Mouse (Mus musculus) intestine, postnatal 0 days (tissue): ENCODE data around the gene Aven. TPM values are rescaled to one million over a fixed set of nuclear protein-coding genes. Genes with fewer than 3 reads are reported as not detected.

Experiments
- ATAC-seq: fragments of 200-750 bp; cut with Nextera tagmentation; 2 replicates; pipeline ENCODE4 v1.8.0; 2017; ENCODE audit warnings: mild to moderate bottlenecking, moderate TSS enrichment, moderate library complexity
- H3K27ac ChIP-seq: fragments of 300-500 bp; sonication (generic); 2 replicates; pipeline ENCODE4 v1.5.1; 2014; ENCODE audit warnings: mild to moderate bottlenecking, low read depth, low read length, moderate library complexity
- H3K27me3 ChIP-seq: fragments of 300-500 bp; sonication (generic); replicated peaks from 2 replicates; pipeline ENCODE4 v1.6.1; 2014; ENCODE audit warnings: low read length, mixed read lengths; ENCODE audit not compliant: control insufficient read depth, insufficient read depth
- H3K36me3 ChIP-seq: fragments of 300-500 bp; sonication (generic); 2 replicates; pipeline ENCODE4 v1.6.1; 2014; ENCODE audit warnings: mild to moderate bottlenecking, moderate library complexity; ENCODE audit not compliant: control insufficient read depth, insufficient read depth
- H3K4me1 ChIP-seq: fragments of 300-500 bp; sonication (generic); replicated peaks from 2 replicates; pipeline ENCODE4 v1.6.1; 2014; ENCODE audit warnings: antibody characterized with exemption, low read length, mixed read lengths; ENCODE audit not compliant: control insufficient read depth, insufficient read depth
- H3K4me2 ChIP-seq: fragments of 300-500 bp; sonication (generic); replicated peaks from 2 replicates; pipeline ENCODE4 v1.6.1; 2014; ENCODE audit warnings: low read depth, mild to moderate bottlenecking, moderate library complexity
- H3K4me3 ChIP-seq: fragments of 300-500 bp; sonication (generic); 2 replicates; pipeline ENCODE4 v1.5.1; 2014; ENCODE audit warnings: low read depth, low read length
- H3K9ac ChIP-seq: fragments of 300-500 bp; sonication (generic); 2 replicates; pipeline ENCODE4 v1.6.1; 2014; ENCODE audit warnings: mild to moderate bottlenecking, low read depth, low read length
- H3K9me3 ChIP-seq: fragments of 300-500 bp; sonication (generic); 2 replicates; pipeline ENCODE4 v1.6.1; 2016; ENCODE audit warnings: mixed run types; ENCODE audit not compliant: control insufficient read depth
- CTCF ChIP-seq: sonication (generic); IDR thresholded peaks from 2 replicates; pipeline ENCODE4 v1.5.1; 2016; ENCODE audit warnings: low read depth, mild to moderate bottlenecking, control low read depth, antibody characterized with exemption, moderate library complexity
- WGBS: fragments of 180-500 bp; shearing (Covaris S2); extraction: QIAGEN DNeasy Blood & Tissue Kit; methylation state at CpG from one replicate; pipeline ENCODE4 v1.1.7; 2014; 5-methylcytosine and 5-hydroxymethylcytosine counted together
- polyA plus RNA-seq: library from polyadenylated mRNA; unstranded; fragments of >200 nt; fragmentation: Nextera tagmentation; extraction: Ambion mirVana; gene quantifications from 2 replicates; pipeline ENCODE4 v1.2.1, GENCODE M21; 2015

Aven gene
- polyA plus RNA-seq, 1 experiment from 2014 or later: 5.9 TPM

GRCm38 (mm10) chr2:112454125-112454861 lies 38.5 kb upstream of the Aven start:
- peak overlapping the region; percentile 74 for H3K27ac ChIP-seq
- 26% methylated on average over 17 of the region's 17 CpGs for WGBS
- peak overlapping the region; percentile 74 for H3K4me2 ChIP-seq
- H3K36me3 ChIP-seq: no peaks in the 10 kb centered on the region
- no peaks in the 10 kb centered on the region for H3K27me3 ChIP-seq
- peak; percentile 62 for ATAC-seq
- H3K4me3 ChIP-seq: peak overlapping the region; percentile 97
- no peak for TF ChIP-seq CTCF
- peaks cover 10% of the 10 kb centered on the region; the same call in 1 of the 2 replicates for H3K4me1 ChIP-seq
- no peaks in the 10 kb centered on the region for H3K9me3 ChIP-seq
- H3K9ac ChIP-seq: peak overlapping the region; percentile 86

DNA sequence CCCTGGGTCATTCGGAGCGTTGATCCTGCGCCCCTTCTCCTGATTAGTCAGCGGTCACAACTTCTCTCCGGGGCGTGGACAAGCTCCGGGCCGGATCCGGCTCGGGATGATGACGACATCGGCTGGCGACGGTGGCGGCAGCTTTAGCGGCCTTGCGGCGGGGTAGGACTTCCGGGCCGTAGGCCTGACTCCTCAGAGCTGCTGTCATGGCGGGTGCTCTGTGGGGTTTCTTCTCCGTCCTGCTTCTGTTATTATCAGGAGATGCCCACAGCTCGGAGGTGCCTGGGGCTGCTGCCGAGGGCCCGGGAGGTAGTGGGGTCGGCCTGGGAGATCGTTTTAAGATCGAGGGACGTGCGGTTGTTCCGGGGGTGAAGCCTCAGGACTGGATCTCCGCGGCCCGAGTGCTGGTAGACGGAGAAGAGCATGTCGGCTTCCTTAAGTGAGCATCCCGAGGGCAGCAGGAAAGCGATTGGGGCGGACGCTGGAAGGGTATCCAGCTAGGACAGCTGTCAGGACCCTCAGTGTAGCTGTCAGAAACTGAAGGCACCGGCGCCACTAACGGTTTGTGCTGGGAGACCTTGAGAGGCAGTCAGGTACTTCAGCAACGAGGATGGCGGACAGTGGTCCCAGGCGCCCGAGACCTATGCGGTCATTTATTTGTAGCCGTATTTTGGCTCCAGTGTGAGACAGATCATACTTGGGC lies 37.8 kb upstream of the Aven start, which contains the start of gene Emc7:
Emc7 (plus strand) TSS at position 136 of the 703 bp plus-strand sequence.
- Histone ChIP-seq H3K27ac (peak within 1 kb of the TSS; percentile 74), H3K4me3 (peak within 1 kb of the TSS; percentile 97), H3K27me3 (no peaks in the 10 kb centered on the region), H3K36me3 (0 out of 2 replicates have a peak, but pooled peaks cover 3% of the 10 kb centered on the region), H3K4me2 (peak within 1 kb of the TSS; percentile 74), H3K9ac (peak within 1 kb of the TSS; percentile 86), H3K9me3 (no peaks in the 10 kb centered on the region), H3K4me1 (peaks cover 10% of the 10 kb centered on the region; the same call in 1 of the 2 replicates)
- peak; percentile 99 for ATAC-seq
- TF ChIP-seq CTCF: no peak
- WGBS: under 1% methylated on average over 49 of the region's 49 CpGs

- no peak for ATAC-seq
- no peak overlapping the region for H3K27ac ChIP-seq
- H3K4me2 ChIP-seq: no peak overlapping the region
- WGBS: 94% methylated on average over 3 of the region's 3 CpGs
- H3K27me3 ChIP-seq: no peaks in the 10 kb centered on the region
- TF ChIP-seq CTCF: peak; percentile 35; the same call in 1 of the 2 replicates
- H3K9ac ChIP-seq: no peak overlapping the region
- peaks cover 9% of the 10 kb centered on the region; the same call in 1 of the 2 replicates for H3K4me1 ChIP-seq
- H3K9me3 ChIP-seq: no peaks in the 10 kb centered on the region
- H3K36me3 ChIP-seq: peaks cover 28% of the 10 kb centered on the region
- H3K4me3 ChIP-seq: no peak overlapping the region
Measured at GRCm38 (mm10) chr2:112460557-112460956, 32.2 kb upstream of the Aven start.

DNA sequence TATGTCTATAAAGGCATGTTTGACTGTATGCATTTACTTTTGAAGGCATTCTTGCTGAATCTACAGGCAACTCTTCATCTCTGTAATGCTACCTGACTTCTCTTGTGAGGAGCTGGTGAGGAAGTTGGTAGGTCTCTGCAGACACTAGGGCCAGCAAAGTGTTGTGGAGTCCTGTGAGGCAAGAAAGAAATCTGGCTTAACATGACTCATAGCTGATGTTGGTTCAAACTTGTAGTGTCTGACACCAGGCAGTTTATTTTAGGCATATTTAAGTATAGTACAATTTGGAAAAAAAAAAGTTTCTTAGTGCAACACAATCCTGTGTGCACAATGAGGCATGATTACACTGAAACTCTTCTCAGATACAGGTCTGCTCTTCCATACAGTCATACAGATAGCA lies 23.2 kb upstream of the Aven start:
- no peak overlapping the region for H3K4me2 ChIP-seq
- no peaks in the 10 kb centered on the region for H3K4me1 ChIP-seq
- H3K9ac ChIP-seq: no peak overlapping the region
- H3K4me3 ChIP-seq: no peak overlapping the region
- peaks cover 30% of the 10 kb centered on the region for H3K36me3 ChIP-seq
- H3K27me3 ChIP-seq: no peaks in the 10 kb centered on the region
- H3K9me3 ChIP-seq: no peaks in the 10 kb centered on the region
- TF ChIP-seq CTCF: no peak
- no peak for ATAC-seq
- no peak overlapping the region for H3K27ac ChIP-seq

- WGBS: 72% methylated on average over 5 of the region's 5 CpGs
- TF ChIP-seq CTCF: no peak
- ATAC-seq: no peak
Measured at GRCm38 (mm10) chr2:112470961-112471381, 21.8 kb upstream of the Aven start.

DNA sequence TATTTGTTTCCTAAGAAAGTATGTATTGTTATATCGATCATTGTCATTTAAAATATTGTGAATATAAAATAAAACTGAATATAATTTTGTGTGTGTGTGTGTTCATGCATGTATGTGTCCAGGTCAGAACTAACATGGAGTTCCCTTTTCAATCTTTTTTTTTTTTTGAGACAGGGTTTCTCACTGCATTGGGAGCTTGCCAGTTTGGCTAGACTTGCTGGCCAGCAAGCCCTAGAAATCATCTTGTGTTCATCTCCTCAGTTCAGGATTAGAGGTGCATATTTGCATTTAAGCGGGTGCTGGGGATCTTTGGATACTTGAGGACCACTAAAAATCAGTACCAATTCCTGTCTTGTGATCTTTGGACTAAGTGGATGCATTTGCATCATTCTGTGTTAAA lies 20.7 kb upstream of the Aven start:
- no peak overlapping the region for H3K9ac ChIP-seq
- no peak overlapping the region for H3K4me2 ChIP-seq
- no peak overlapping the region for H3K27ac ChIP-seq
- no peak overlapping the region for H3K4me3 ChIP-seq
- no peak for ATAC-seq
- no peaks in the 10 kb centered on the region for H3K27me3 ChIP-seq
- H3K36me3 ChIP-seq: peaks cover 19% of the 10 kb centered on the region
- H3K9me3 ChIP-seq: no peaks in the 10 kb centered on the region
- 90% methylated on average over 2 of the region's 2 CpGs for WGBS
- no peak for TF ChIP-seq CTCF
- no peaks in the 10 kb centered on the region for H3K4me1 ChIP-seq

More at GRCm38 (mm10) chr2:112470961-112471381, 21.8 kb upstream of the Aven start:
- Histone ChIP-seq H3K9ac (no peak overlapping the region), H3K4me1 (no peaks in the 10 kb centered on the region), H3K4me2 (no peak overlapping the region), H3K4me3 (no peak overlapping the region), H3K27me3 (no peaks in the 10 kb centered on the region), H3K9me3 (no peaks in the 10 kb centered on the region), H3K27ac (no peak overlapping the region), H3K36me3 (peaks cover 27% of the 10 kb centered on the region)
